Mouse (Mus musculus): Measurements from ENCODE around the gene Nfic. TPM values are rescaled to one million over a fixed set of nuclear protein-coding genes. Genes with fewer than 3 reads are reported as not detected.
A peak's percentile ranks its signal among the peaks of the same experiment; 100 is the strongest.

Gene Nfic
- polyA plus RNA-seq, 1 experiment from 2014 or later = 31.5 TPM

- no peak for ATAC-seq (ENCODE audit: low FRiP score)
- Histone ChIP-seq H3K4me2 (replicated peaks) (no peak overlapping the region), H3K9ac (no peak overlapping the region), H3K27me3 (peaks cover 33% of the 10 kb centered on the region), H3K9me3 (replicated peaks) (no peaks in the 10 kb centered on the region), H3K27ac (0 out of 2 replicates have a peak overlapping the region, but pooled peaks have one; percentile 75), H3K4me1 (peaks cover 86% of the 10 kb centered on the region), H3K4me3 (no peak overlapping the region), H3K36me3 (0 out of 2 replicates have a peak, but pooled peaks cover 7% of the 10 kb centered on the region)
- 69% methylated on average over 4 of the region's 4 CpGs for WGBS
Measured at GRCm38 (mm10) chr10:81410350-81410749, 45.1 kb downstream of the Nfic start.

GRCm38 (mm10) chr10:81409330-81409729, 46.1 kb downstream of the Nfic start:
- Histone ChIP-seq H3K27ac (peak overlapping the region; percentile 25), H3K36me3 (peaks cover 16% of the 10 kb centered on the region), H3K9me3 (replicated peaks) (no peaks in the 10 kb centered on the region), H3K27me3 (peaks cover 40% of the 10 kb centered on the region), H3K4me1 (peaks cover 78% of the 10 kb centered on the region), H3K9ac (no peak overlapping the region), H3K4me3 (no peak overlapping the region), H3K4me2 (replicated peaks) (no peak overlapping the region)
- no peak for ATAC-seq (ENCODE audit: low FRiP score)
- WGBS = 10% methylated on average over 8 of the region's 8 CpGs

- Histone ChIP-seq H3K27ac (peak overlapping the region; percentile 25), H3K36me3 (peaks cover 19% of the 10 kb centered on the region), H3K27me3 (peaks cover 40% of the 10 kb centered on the region), H3K4me3 (no peak overlapping the region), H3K9ac (no peak overlapping the region), H3K4me1 (peaks cover 73% of the 10 kb centered on the region), H3K4me2 (replicated peaks) (0 out of 2 replicates have a peak overlapping the region, but pooled peaks have one; percentile 5), H3K9me3 (replicated peaks) (no peaks in the 10 kb centered on the region)
- WGBS = 12% methylated on average over 9 of the region's 9 CpGs
- ATAC-seq (ENCODE audit: low FRiP score) = no peak
Measured at GRCm38 (mm10) chr10:81408871-81409291, 46.6 kb downstream of the Nfic start.

GRCm38 (mm10) chr10:81408424-81408729, 47.1 kb downstream of the Nfic start:
- no peak for ATAC-seq (ENCODE audit: low FRiP score)
- H3K27ac ChIP-seq = no peak overlapping the region
- peaks cover 73% of the 10 kb centered on the region for H3K4me1 ChIP-seq

GRCm38 (mm10) chr10:81407539-81408423, 47.7 kb downstream of the Nfic start:
- Histone ChIP-seq H3K4me1 (peaks cover 75% of the 10 kb centered on the region), H3K9ac (peak overlapping the region; percentile 51), H3K4me2 (replicated peaks) (peak overlapping the region; percentile 43), H3K4me3 (peak overlapping the region; percentile 12; the same call in 1 of the 2 replicates), H3K27me3 (peaks cover 40% of the 10 kb centered on the region), H3K36me3 (peaks cover 19% of the 10 kb centered on the region), H3K27ac (peak overlapping the region; percentile 50), H3K9me3 (replicated peaks) (no peaks in the 10 kb centered on the region)
- WGBS = 26% methylated on average over 31 of the region's 31 CpGs
- no peak for ATAC-seq (ENCODE audit: low FRiP score)

More at GRCm38 (mm10) chr10:81408424-81408729, 47.1 kb downstream of the Nfic start:
- no peak overlapping the region for H3K9ac ChIP-seq
- 0 out of 2 replicates have a peak overlapping the region, but pooled peaks have one; percentile 1 for H3K4me2 ChIP-seq (replicated peaks)
- WGBS = 34% methylated on average over 13 of the region's 13 CpGs
- peaks cover 19% of the 10 kb centered on the region for H3K36me3 ChIP-seq
- no peak overlapping the region for H3K4me3 ChIP-seq
- peaks cover 40% of the 10 kb centered on the region for H3K27me3 ChIP-seq
- H3K9me3 ChIP-seq (replicated peaks) = no peaks in the 10 kb centered on the region

- peaks cover 19% of the 10 kb centered on the region for H3K36me3 ChIP-seq
- H3K4me1 ChIP-seq = peaks cover 75% of the 10 kb centered on the region
- no peak overlapping the region for H3K27ac ChIP-seq
- H3K27me3 ChIP-seq = peaks cover 40% of the 10 kb centered on the region
- peak overlapping the region; percentile 12 for H3K4me3 ChIP-seq
- ATAC-seq (ENCODE audit: low FRiP score) = no peak
- H3K9ac ChIP-seq = peak overlapping the region; percentile 51
- WGBS = 26% methylated on average over 24 of the region's 24 CpGs
- H3K4me2 ChIP-seq (replicated peaks) = peak overlapping the region; percentile 43
- H3K9me3 ChIP-seq (replicated peaks) = no peaks in the 10 kb centered on the region
Measured at GRCm38 (mm10) chr10:81406504-81407440, 48.7 kb downstream of the Nfic start.

- H3K4me1 ChIP-seq = peaks cover 76% of the 10 kb centered on the region
- no peak for ATAC-seq (ENCODE audit: low FRiP score)
- no peak overlapping the region for H3K4me3 ChIP-seq
- WGBS = 50% methylated on average over 13 of the region's 13 CpGs
- no peaks in the 10 kb centered on the region for H3K9me3 ChIP-seq (replicated peaks)
- H3K36me3 ChIP-seq = peaks cover 19% of the 10 kb centered on the region
- no peak overlapping the region for H3K27ac ChIP-seq
- peak overlapping the region; percentile 43; the same call in 1 of the 2 replicates for H3K4me2 ChIP-seq (replicated peaks)
- peaks cover 40% of the 10 kb centered on the region for H3K27me3 ChIP-seq
- H3K9ac ChIP-seq = no peak overlapping the region
Measured at GRCm38 (mm10) chr10:81405588-81406201, 49.7 kb downstream of the Nfic start.

GRCm38 (mm10) chr10:81404720-81405119, 50.7 kb downstream of the Nfic start:
- H3K4me1 ChIP-seq = peaks cover 77% of the 10 kb centered on the region
- H3K4me2 ChIP-seq (replicated peaks) = no peak overlapping the region
- peaks cover 42% of the 10 kb centered on the region for H3K27me3 ChIP-seq
- no peak overlapping the region; the same call in 1 of the 2 replicates for H3K27ac ChIP-seq
- no peak overlapping the region for H3K9ac ChIP-seq
- no peak overlapping the region for H3K4me3 ChIP-seq
- H3K9me3 ChIP-seq (replicated peaks) = no peaks in the 10 kb centered on the region
- ATAC-seq (ENCODE audit: low FRiP score) = no peak
- peaks cover 28% of the 10 kb centered on the region for H3K36me3 ChIP-seq
- WGBS = 48% methylated on average over 18 of the region's 18 CpGs

GRCm38 (mm10) chr10:81404082-81404481, 51.4 kb downstream of the Nfic start:
- Histone ChIP-seq H3K9me3 (replicated peaks) (no peaks in the 10 kb centered on the region), H3K4me1 (peaks cover 77% of the 10 kb centered on the region), H3K27ac (no peak overlapping the region), H3K27me3 (peaks cover 43% of the 10 kb centered on the region), H3K9ac (no peak overlapping the region), H3K36me3 (peaks cover 34% of the 10 kb centered on the region), H3K4me3 (no peak overlapping the region), H3K4me2 (replicated peaks) (no peak overlapping the region)
- no peak for ATAC-seq (ENCODE audit: low FRiP score)
- 23% methylated on average over 9 of the region's 9 CpGs for WGBS

- 38% methylated on average over 10 of the region's 10 CpGs for WGBS
- H3K27me3 ChIP-seq = peaks cover 38% of the 10 kb centered on the region
- H3K4me1 ChIP-seq = peaks cover 72% of the 10 kb centered on the region
- peaks cover 35% of the 10 kb centered on the region for H3K36me3 ChIP-seq
- no peak overlapping the region for H3K4me3 ChIP-seq
- peak overlapping the region; percentile 26; the same call in 1 of the 2 replicates for H3K4me2 ChIP-seq (replicated peaks)
- no peak for ATAC-seq (ENCODE audit: low FRiP score)
- H3K9me3 ChIP-seq (replicated peaks) = no peaks in the 10 kb centered on the region
- H3K27ac ChIP-seq = peak overlapping the region; percentile 94
- peak overlapping the region; percentile 50; the same call in 1 of the 2 replicates for H3K9ac ChIP-seq
Measured at GRCm38 (mm10) chr10:81403511-81403910, 51.9 kb downstream of the Nfic start.

- ATAC-seq (ENCODE audit: low FRiP score) = no peak
- H3K36me3 ChIP-seq = peaks cover 35% of the 10 kb centered on the region
- H3K9me3 ChIP-seq (replicated peaks) = no peaks in the 10 kb centered on the region
- peak overlapping the region; percentile 94 for H3K27ac ChIP-seq
- 9% methylated on average over 7 of the region's 7 CpGs for WGBS
- H3K4me2 ChIP-seq (replicated peaks) = peak overlapping the region; percentile 26
- H3K4me3 ChIP-seq = no peak overlapping the region
- H3K27me3 ChIP-seq = peaks cover 29% of the 10 kb centered on the region
- H3K4me1 ChIP-seq = peaks cover 69% of the 10 kb centered on the region
- peak overlapping the region; percentile 50; the same call in 1 of the 2 replicates for H3K9ac ChIP-seq
Measured at GRCm38 (mm10) chr10:81402227-81402765, 53.1 kb downstream of the Nfic start.
